Mouse (Mus musculus) E14TG2a.4 (cell line): ENCODE results near the gene Afmid.

ENCODE experiments used
- CTCF ChIP-seq: conservative IDR thresholded peaks from 2 replicates; pipeline ENCODE4 v1.5.1; 2014; ENCODE audit warnings: low read length
- NANOG ChIP-seq: IDR thresholded peaks from 2 replicates; pipeline ENCODE4 v1.6.1; 2014; ENCODE audit warnings: borderline replicate concordance, low read length, mixed read lengths
- POU5F1 ChIP-seq: IDR thresholded peaks from 2 replicates; pipeline ENCODE4 v1.6.1; 2014; ENCODE audit warnings: low read length, borderline replicate concordance

- peak; percentile 18; the same call in 1 of the 2 replicates for TF ChIP-seq CTCF
- no peak for TF ChIP-seq POU5F1
- TF ChIP-seq NANOG = no peak
Observed at GRCm38 (mm10) chr11:117810401-117811046, 15.2 kb upstream of the Afmid start.
